Mouse (Mus musculus) midbrain, embryonic 14.5 days (tissue): ENCODE measurements at regions not wholly inside any gene's neighbourhood (a gene's known extent, or its start where the extent isn't known, plus 50 kb on each side); places are given as distances from the start of the nearest gene placed in this dataset.

ENCODE experiments used
- ATAC-seq: fragments of 200-750 bp; cut with Nextera tagmentation; 2 replicates; pipeline ENCODE4 v1.8.0; 2017; ENCODE audit warnings: moderate number of reproducible peaks, moderate library complexity; ENCODE audit not compliant: low FRiP score, low TSS enrichment
- DNase-seq: peaks from one replicate; pipeline ENCODE4 v3.0.0-alpha.2; 2015
- H3K27ac ChIP-seq: fragments of 300-500 bp; sonication (generic); replicated peaks from 2 replicates; pipeline ENCODE4 v1.5.1; 2014; ENCODE audit warnings: mild to moderate bottlenecking, low read depth, low read length, moderate library complexity
- H3K27me3 ChIP-seq: fragments of 300-500 bp; sonication (generic); 2 replicates; pipeline ENCODE4 v1.6.1; 2014; ENCODE audit warnings: low read length, control low read depth, mixed read lengths; ENCODE audit not compliant: control insufficient read depth, insufficient read depth
- H3K36me3 ChIP-seq: fragments of 300-500 bp; sonication (generic); 2 replicates; pipeline ENCODE4 v1.6.1; 2014; ENCODE audit warnings: low read length, control low read depth; ENCODE audit not compliant: control insufficient read depth, insufficient read depth
- H3K4me1 ChIP-seq: fragments of 300-500 bp; sonication (generic); 2 replicates; pipeline ENCODE4 v1.6.1; 2014; ENCODE audit warnings: mild to moderate bottlenecking, antibody characterized with exemption, low read length, control low read depth; ENCODE audit not compliant: control insufficient read depth, insufficient read depth
- H3K4me2 ChIP-seq: fragments of 300-500 bp; sonication (generic); 2 replicates; pipeline ENCODE4 v1.6.1; 2014; ENCODE audit warnings: mild to moderate bottlenecking, low read length, moderate library complexity
- H3K4me3 ChIP-seq: fragments of 300-500 bp; sonication (generic); replicated peaks from 2 replicates; pipeline ENCODE4 v1.5.1; 2014; ENCODE audit warnings: low read depth, low read length
- H3K9ac ChIP-seq: fragments of 300-500 bp; sonication (generic); replicated peaks from 2 replicates; pipeline ENCODE4 v1.6.1; 2014; ENCODE audit warnings: mild to moderate bottlenecking, low read length, moderate library complexity
- H3K9me3 ChIP-seq: fragments of 300-500 bp; sonication (generic); 2 replicates; pipeline ENCODE4 v1.6.1; 2016; ENCODE audit warnings: low read length, control low read depth, mixed read lengths; ENCODE audit not compliant: control insufficient read depth
- WGBS: fragments of 180-500 bp; shearing (Covaris S2); extraction: QIAGEN DNeasy Blood & Tissue Kit; methylation state at CpG from one replicate; pipeline ENCODE4 v1.1.7; 2014; 5-methylcytosine and 5-hydroxymethylcytosine counted together

- WGBS: 78% methylated on average over 5 of the region's 5 CpGs
- no peaks in the 10 kb centered on the region for H3K27me3 ChIP-seq
- H3K9me3 ChIP-seq: no peaks in the 10 kb centered on the region
- H3K27ac ChIP-seq: no peak overlapping the region
- H3K36me3 ChIP-seq: no peaks in the 10 kb centered on the region
- no peak overlapping the region for H3K9ac ChIP-seq
- no peak overlapping the region for H3K4me2 ChIP-seq
- peaks cover 16% of the 10 kb centered on the region for H3K4me1 ChIP-seq
- H3K4me3 ChIP-seq: no peak overlapping the region
- ATAC-seq (no peak), DNase-seq (no peak)
These were observed 158.6 kb downstream of the Gm11146 start for GRCm38 (mm10) chr16:77443318-77443717.

GRCm38 (mm10) chr16:77442866-77443265 is 159.0 kb downstream of the Gm11146 start:
- DNase-seq: no peak
- Histone ChIP-seq H3K27ac (no peak overlapping the region), H3K4me3 (no peak overlapping the region), H3K9me3 (no peaks in the 10 kb centered on the region), H3K36me3 (no peaks in the 10 kb centered on the region), H3K4me1 (peaks cover 16% of the 10 kb centered on the region), H3K27me3 (no peaks in the 10 kb centered on the region), H3K4me2 (no peak overlapping the region), H3K9ac (no peak overlapping the region)
- no peak for ATAC-seq
- 94% methylated on average over 6 of the region's 6 CpGs for WGBS

DNA sequence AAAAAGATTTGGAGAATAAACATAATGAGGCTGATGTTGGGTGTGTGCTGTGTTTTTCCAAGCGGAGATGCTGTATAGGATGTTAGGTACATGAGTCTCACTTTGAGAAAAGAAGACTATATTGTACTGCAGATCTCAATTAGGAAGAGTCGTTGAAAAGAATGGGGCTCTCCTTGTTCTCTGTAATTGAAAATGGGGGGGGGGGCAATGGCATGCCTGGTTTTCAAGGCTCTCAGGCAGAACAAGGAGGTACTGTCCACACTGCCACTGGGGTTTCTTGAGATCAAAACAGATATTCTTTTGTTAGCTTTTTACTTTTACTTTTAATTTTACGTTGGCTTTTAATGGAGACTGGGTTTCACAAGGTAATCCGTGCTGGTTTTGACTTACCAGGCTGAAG is 170.5 kb downstream of the Gm11146 start:
- H3K27ac ChIP-seq: peak overlapping the region; percentile 60
- ATAC-seq: no peak
- WGBS: 45% methylated on average over 4 of the region's 4 CpGs

GRCm38 (mm10) chr16:77422385-77423363 is 179.2 kb downstream of the Gm11146 start:
- no peaks in the 10 kb centered on the region for H3K27me3 ChIP-seq
- no peaks in the 10 kb centered on the region for H3K9me3 ChIP-seq
- peak overlapping the region; percentile 99 for H3K27ac ChIP-seq
- DNase-seq: peak; percentile 70
- H3K9ac ChIP-seq: peak overlapping the region; percentile 91
- peak overlapping the region; percentile 72 for H3K4me2 ChIP-seq
- no peaks in the 10 kb centered on the region for H3K36me3 ChIP-seq
- H3K4me1 ChIP-seq: 0 out of 2 replicates have a peak, but pooled peaks cover 9% of the 10 kb centered on the region
- no peak for ATAC-seq
- peak overlapping the region; percentile 56 for H3K4me3 ChIP-seq
- 9% methylated on average over 12 of the region's 12 CpGs for WGBS

More for the DNA sequence above, 170.5 kb downstream of the Gm11146 start:
- Histone ChIP-seq H3K9me3 (no peaks in the 10 kb centered on the region), H3K4me3 (no peak overlapping the region), H3K36me3 (no peaks in the 10 kb centered on the region), H3K4me2 (no peak overlapping the region), H3K4me1 (peaks cover 12% of the 10 kb centered on the region), H3K9ac (no peak overlapping the region), H3K27me3 (no peaks in the 10 kb centered on the region)
- no peak for DNase-seq

GRCm38 (mm10) chr16:77421591-77422024 is 180.3 kb downstream of the Gm11146 start:
- DNase-seq (peak; percentile 89), ATAC-seq (peak; percentile 92)
- Histone ChIP-seq H3K27ac (peak overlapping the region; percentile 99), H3K9ac (peak overlapping the region; percentile 91), H3K4me2 (peak overlapping the region; percentile 72), H3K4me3 (peak overlapping the region; percentile 56), H3K9me3 (no peaks in the 10 kb centered on the region), H3K4me1 (0 out of 2 replicates have a peak, but pooled peaks cover 9% of the 10 kb centered on the region), H3K36me3 (no peaks in the 10 kb centered on the region), H3K27me3 (no peaks in the 10 kb centered on the region)
- WGBS: under 1% methylated on average over 10 of the region's 10 CpGs

- peak; percentile 53 for DNase-seq
- H3K27ac ChIP-seq: peak overlapping the region; percentile 99
- peak overlapping the region; percentile 56 for H3K4me3 ChIP-seq
- H3K27me3 ChIP-seq: no peaks in the 10 kb centered on the region
- no peaks in the 10 kb centered on the region for H3K36me3 ChIP-seq
- H3K9me3 ChIP-seq: no peaks in the 10 kb centered on the region
- H3K4me1 ChIP-seq: 0 out of 2 replicates have a peak, but pooled peaks cover 7% of the 10 kb centered on the region
- ATAC-seq: no peak
- H3K4me2 ChIP-seq: peak overlapping the region; percentile 72
- 2% methylated on average over 6 of the region's 6 CpGs for WGBS
- peak overlapping the region; percentile 91 for H3K9ac ChIP-seq
These were observed 180.9 kb downstream of the Gm11146 start for GRCm38 (mm10) chr16:77421001-77421400.

- ATAC-seq (no peak), DNase-seq (peak; percentile 75)
- Histone ChIP-seq H3K9me3 (no peaks in the 10 kb centered on the region), H3K4me2 (peak overlapping the region; percentile 72), H3K4me1 (0 out of 2 replicates have a peak, but pooled peaks cover 3% of the 10 kb centered on the region), H3K36me3 (no peaks in the 10 kb centered on the region), H3K27me3 (no peaks in the 10 kb centered on the region), H3K27ac (peak overlapping the region; percentile 96), H3K9ac (peak overlapping the region; percentile 91), H3K4me3 (peak overlapping the region; percentile 56)
- WGBS: 7% methylated on average over 8 of the region's 8 CpGs
These were observed 181.6 kb downstream of the Gm11146 start for GRCm38 (mm10) chr16:77420136-77420860.

- H3K36me3 ChIP-seq: no peaks in the 10 kb centered on the region
- peak overlapping the region; percentile 96 for H3K27ac ChIP-seq
- ATAC-seq (no peak), DNase-seq (peak; percentile 67)
- H3K4me3 ChIP-seq: peak overlapping the region; percentile 56
- WGBS: 2% methylated on average over 4 of the region's 4 CpGs
- H3K9ac ChIP-seq: peak overlapping the region; percentile 91
- H3K27me3 ChIP-seq: no peaks in the 10 kb centered on the region
- H3K9me3 ChIP-seq: no peaks in the 10 kb centered on the region
- 0 out of 2 replicates have a peak, but pooled peaks cover 3% of the 10 kb centered on the region for H3K4me1 ChIP-seq
- peak overlapping the region; percentile 72 for H3K4me2 ChIP-seq
These were observed 182.7 kb downstream of the Gm11146 start for GRCm38 (mm10) chr16:77419116-77419735.
